Mouse (Mus musculus) gastrocnemius, postnatal 10 days (tissue): ENCODE results near the gene Zfp568. TPM values are rescaled to one million over a fixed set of nuclear protein-coding genes. Genes with fewer than 3 reads are reported as not detected.

Experiments
- DNase-seq: peaks from one replicate; pipeline ENCODE4 v3.0.0; 2021; ENCODE audit warnings: mixed read lengths
- total RNA-seq, 2 experiments: library from RNA; stranded (reverse); gene quantifications; 2 replicates each; pipeline ENCODE4 v1.2.3; 2021

The Zfp568 gene
- total RNA-seq, 2 experiments from 2014 or later, result 63.5 to 67.4 TPM

- DNase-seq, result no peak
Observed at GRCm38 (mm10) chr7:29989031-29989430, 5.3 kb downstream of the Zfp568 start.

- no peak for DNase-seq
Observed at GRCm38 (mm10) chr7:29992698-29993097, 8.9 kb downstream of the Zfp568 start.

GRCm38 (mm10) chr7:29993340-29993739 is 9.6 kb downstream of the Zfp568 start:
- DNase-seq, result no peak

- DNase-seq, result no peak
Observed at GRCm38 (mm10) chr7:29995134-29995533, 11.4 kb downstream of the Zfp568 start.

GRCm38 (mm10) chr7:30000601-30001000 is 16.8 kb downstream of the Zfp568 start:
- DNase-seq, result no peak

- DNase-seq, result no peak
Observed at GRCm38 (mm10) chr7:30007601-30008000, 23.8 kb downstream of the Zfp568 start.

GRCm38 (mm10) chr7:30008020-30008690 is 24.4 kb downstream of the Zfp568 start:
- no peak for DNase-seq

- DNase-seq, result peak; percentile 70
Observed at GRCm38 (mm10) chr7:30009321-30010085, 25.7 kb downstream of the Zfp568 start.

GRCm38 (mm10) chr7:30010551-30011195 is 26.9 kb downstream of the Zfp568 start:
- DNase-seq, result no peak

- DNase-seq, result peak; percentile 45
Observed at GRCm38 (mm10) chr7:30012956-30013363, 29.2 kb downstream of the Zfp568 start.

- DNase-seq, result no peak
Observed at GRCm38 (mm10) chr7:30017226-30017625, 33.5 kb downstream of the Zfp568 start.

- no peak for DNase-seq
Observed at GRCm38 (mm10) chr7:30019543-30019942, 35.8 kb downstream of the Zfp568 start.

GRCm38 (mm10) chr7:30023324-30023723 is 39.6 kb downstream of the Zfp568 start:
- DNase-seq, result no peak

- no peak for DNase-seq
Observed at GRCm38 (mm10) chr7:30023800-30024199, 40.0 kb downstream of the Zfp568 start.

- DNase-seq, result no peak
Observed at GRCm38 (mm10) chr7:30025358-30025757, 41.6 kb downstream of the Zfp568 start.

GRCm38 (mm10) chr7:30027331-30027730 is 43.6 kb downstream of the Zfp568 start:
- DNase-seq, result no peak

- no peak for DNase-seq
Observed at GRCm38 (mm10) chr7:30028572-30028971, 44.8 kb downstream of the Zfp568 start.

GRCm38 (mm10) chr7:30030677-30031076 is 46.9 kb downstream of the Zfp568 start:
- no peak for DNase-seq

- no peak for DNase-seq
Observed at GRCm38 (mm10) chr7:30031379-30031778, 47.6 kb downstream of the Zfp568 start.

- no peak for DNase-seq
Observed at GRCm38 (mm10) chr7:30034331-30034730, 50.6 kb downstream of the Zfp568 start.

GRCm38 (mm10) chr7:30044354-30044753 is 60.6 kb downstream of the Zfp568 start:
- no peak for DNase-seq

- no peak for DNase-seq
Observed at GRCm38 (mm10) chr7:30048126-30048525, 64.4 kb downstream of the Zfp568 start.

GRCm38 (mm10) chr7:30050882-30051548 is 67.3 kb downstream of the Zfp568 start, which contains the start of gene Zfp14:
Gene Zfp14, minus strand, starts transcription at chr7:30051380.
- DNase-seq, result peak; percentile 85
